Mouse (Mus musculus): ENCODE results near the gene Atxn2.

- TF ChIP-seq CTCF (IDR thresholded peaks at IDR 0.05; ENCODE audit: insufficient read depth, low read depth, low read length) (no peak), POLR2A (IDR thresholded peaks at IDR 0.05; ENCODE audit: insufficient read depth, low read depth, low read length) (no peak)
These were observed 47.2 kb downstream of the Atxn2 start for GRCm38 (mm10) chr5:121758341-121758740.
